Mouse (Mus musculus) lung, postnatal 0 days (tissue): ENCODE measurements at regions not wholly inside any gene's neighbourhood (a gene's known extent, or its start where the extent isn't known, plus 50 kb on each side); places are given as distances from the start of the nearest gene placed in this dataset.

Experiments
- CTCF ChIP-seq: IDR thresholded peaks from 2 replicates; pipeline ENCODE4 v1.5.1; 2016; ENCODE audit warnings: antibody characterized with exemption, mild to moderate bottlenecking
- EP300 ChIP-seq: IDR thresholded peaks from 2 replicates; pipeline ENCODE4 v1.6.1; 2016; ENCODE audit warnings: antibody characterized with exemption, mild to moderate bottlenecking, control low read depth

- TF ChIP-seq EP300, result no peak
- TF ChIP-seq CTCF, result no peak
Observed at GRCm38 (mm10) chr8:36009565-36009964, 244.0 kb downstream of the Gm19410 start.
